Mouse (Mus musculus) B cell, adult 2 months (primary cell): ENCODE measurements around the gene Cog1.

Experiments used
- DNase-seq, 2 experiments: peaks; one replicate each; pipeline ENCODE4 v3.0.0; 2022

The Cog1 gene

DNA sequence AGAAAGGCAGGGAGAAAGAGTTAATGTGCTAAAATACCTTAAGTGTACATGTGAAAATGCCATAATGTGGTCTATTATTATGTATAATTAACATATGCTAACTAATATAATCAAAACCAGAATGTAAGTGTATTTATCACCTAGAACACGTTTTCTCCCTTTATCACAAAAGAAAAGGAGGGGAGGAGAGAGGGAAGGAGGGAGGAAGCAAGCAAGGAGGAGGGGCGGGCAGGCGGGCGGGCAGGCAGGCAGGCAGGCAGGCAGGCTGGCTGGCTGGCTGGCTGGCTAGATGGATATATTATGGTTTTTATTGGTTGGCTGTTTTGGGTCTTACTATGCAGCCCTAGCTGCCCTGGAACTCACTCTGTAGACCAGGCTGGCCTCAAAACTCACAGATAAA lies 20.7 kb downstream of the Cog1 start:
- DNase-seq, result no peak

DNA sequence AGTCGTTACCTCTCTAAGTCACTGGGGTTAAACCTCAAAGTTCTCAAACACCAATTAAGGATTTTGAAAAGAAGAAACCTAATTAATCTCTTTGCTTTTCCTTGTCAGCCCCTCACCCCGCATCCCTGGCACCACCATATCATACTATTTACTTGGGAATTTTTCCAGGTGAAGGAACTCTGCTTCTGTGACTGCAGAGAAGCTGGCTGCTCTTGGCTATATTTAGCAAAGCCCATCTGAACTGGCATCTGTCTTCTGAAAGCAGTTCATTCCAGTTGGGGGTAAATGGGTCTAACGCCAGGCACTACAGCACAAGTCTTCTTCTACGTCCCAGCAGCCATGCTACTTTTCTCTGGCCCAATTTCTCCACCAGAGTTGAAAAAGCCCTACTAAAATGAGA lies 24.6 kb downstream of the Cog1 start:
- no peak for DNase-seq

DNA sequence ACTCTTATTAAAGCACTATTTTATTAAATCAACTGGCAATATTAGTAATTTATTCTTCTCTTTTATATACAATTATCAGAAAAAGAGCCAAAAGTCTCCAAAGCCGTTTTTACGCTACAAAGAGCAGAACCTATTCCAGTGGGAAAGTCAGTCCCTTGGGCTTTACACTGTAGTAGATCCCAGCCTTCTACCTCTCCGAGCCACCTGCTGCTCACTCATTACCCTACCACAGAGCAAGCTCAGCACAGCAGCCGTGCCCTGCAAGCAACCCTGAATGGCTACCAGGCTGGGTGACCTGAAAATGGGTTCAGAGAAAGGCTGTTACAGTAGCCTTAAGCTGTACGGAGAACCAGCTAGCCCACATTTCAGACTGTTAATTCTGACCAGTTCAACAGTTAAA lies 25.6 kb downstream of the Cog1 start:
- DNase-seq, result no peak

DNA sequence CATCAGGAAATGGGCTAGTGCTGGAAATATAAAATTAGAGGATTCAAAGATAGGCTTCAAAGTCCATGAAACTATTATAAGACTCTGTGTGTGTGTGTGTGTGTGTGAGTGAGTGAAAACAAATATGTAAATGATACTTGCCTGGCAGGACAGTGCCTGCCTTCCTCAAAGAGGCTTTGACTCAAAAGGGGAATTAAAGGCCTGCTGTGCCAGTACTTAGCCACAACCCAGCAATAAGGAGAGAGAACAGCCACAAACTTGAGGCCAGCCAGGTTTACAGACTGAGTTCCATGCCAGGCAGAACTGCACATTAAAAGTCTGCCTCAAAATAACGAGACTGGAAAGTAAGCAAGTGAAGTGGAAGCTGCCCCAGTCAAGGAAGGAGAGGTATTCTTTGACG lies 27.9 kb downstream of the Cog1 start:
- no peak for DNase-seq

DNA sequence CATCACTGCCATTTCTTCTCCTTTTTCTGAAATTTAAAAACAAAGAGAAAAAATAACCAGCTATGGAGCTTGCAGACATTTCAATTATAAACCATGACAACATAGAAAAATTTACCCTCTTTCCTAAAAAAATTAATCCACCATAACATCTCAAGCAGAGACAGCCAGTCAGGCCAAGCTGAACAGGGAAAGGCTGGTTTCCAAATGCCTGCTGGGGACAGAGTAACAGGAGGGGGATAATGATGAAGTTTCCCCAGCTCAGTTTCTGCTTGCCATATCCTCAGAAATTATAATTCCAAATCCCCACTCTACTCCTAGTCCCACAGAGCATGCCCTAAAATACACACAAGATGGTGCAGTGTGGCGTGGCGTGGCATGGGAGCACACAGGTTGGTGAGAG lies 28.4 kb downstream of the Cog1 start:
- no peak for DNase-seq

DNA sequence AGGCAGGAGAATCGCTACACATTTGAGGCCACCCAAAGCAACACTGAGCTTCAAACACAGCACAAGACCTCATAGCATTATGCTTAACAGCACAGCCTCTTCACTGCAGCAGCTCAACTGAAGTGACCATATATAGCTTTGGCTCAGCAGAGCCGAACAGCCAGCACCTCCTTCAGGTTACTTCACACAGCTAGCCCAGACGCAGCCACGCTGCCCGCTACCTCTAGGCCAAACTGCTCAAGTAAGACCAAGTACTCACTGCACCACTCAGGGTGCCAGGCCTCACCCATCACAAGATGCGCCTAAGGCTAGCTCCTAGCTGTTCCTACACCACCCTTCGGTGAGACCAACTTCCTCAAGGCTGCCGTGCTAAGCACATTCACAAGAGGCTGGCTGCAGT lies 29.4 kb downstream of the Cog1 start:
- DNase-seq, result no peak

DNA sequence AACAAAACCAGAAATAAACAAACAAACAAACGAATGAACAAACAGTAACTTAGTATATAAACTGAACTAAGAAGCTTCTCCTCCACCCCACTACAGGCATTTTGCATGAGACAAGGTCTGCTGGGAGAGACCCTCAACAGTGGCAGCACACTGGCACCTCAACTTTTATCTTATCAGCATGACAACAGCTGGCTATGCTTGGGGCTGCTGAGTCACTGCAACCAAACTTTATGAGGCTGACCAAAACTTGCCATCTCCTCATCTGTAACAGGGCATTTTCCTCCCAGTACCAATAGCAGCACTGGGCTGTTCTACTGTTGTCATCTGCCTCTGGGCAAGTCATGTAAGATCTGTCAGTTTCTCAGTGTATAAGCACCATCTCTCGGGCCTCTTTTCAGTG lies 32.0 kb downstream of the Cog1 start:
- no peak for DNase-seq

DNA sequence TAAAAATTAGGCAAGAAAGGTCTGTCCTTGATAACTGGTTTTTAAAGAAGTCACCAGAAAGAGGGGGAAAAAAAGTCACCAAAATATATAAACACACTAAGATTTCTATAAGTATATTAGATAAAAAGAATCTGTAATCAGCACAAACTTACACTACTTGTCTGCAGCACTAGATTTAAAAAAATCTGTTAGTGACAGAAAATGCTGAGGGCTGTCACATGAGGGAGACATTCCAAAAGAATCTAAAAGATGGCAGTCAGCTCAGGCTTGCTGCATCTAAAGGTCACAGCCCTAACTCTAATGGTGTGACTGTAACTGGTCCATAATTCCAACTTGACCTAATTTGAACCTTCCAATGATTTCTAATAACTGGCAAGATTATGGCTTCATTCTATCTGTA lies 33.0 kb downstream of the Cog1 start:
- DNase-seq, result no peak

DNA sequence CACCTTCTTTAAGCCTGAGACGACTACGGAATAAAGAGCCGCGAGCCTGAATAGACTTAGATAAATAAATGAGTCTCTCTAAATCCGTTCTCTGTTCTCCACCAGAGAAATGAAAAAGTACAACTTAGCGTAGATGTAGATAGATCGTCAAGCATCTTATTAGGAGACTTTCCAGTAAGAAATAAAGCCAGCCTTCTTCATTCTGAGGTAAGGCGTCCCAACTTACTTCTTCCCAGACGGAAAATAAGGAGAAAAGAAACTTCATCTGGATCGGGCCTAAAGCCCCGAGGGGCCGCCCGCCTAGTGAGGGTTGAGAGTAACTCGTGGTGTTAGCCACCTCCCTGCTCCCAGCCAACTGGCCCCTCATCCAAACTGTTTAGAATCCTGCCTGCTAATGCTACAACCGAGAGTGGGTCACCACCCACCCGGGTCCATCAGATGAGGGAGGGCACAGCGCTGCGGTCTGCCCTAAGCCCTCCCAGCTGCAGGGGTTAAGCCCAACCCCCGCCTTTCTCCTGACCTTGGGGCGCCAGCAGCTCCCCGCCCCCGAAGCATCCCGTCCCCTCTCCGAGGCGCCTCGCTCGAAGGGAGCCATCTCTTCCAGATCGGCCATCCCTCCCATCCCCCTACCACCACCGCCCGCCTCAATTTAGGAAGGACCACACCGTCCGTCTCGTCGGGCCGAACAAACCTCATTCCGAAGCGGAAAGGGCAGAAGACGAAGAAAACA lies 34.1 kb downstream of the Cog1 start:
- DNase-seq, result peak; percentile 46 to 54

DNA sequence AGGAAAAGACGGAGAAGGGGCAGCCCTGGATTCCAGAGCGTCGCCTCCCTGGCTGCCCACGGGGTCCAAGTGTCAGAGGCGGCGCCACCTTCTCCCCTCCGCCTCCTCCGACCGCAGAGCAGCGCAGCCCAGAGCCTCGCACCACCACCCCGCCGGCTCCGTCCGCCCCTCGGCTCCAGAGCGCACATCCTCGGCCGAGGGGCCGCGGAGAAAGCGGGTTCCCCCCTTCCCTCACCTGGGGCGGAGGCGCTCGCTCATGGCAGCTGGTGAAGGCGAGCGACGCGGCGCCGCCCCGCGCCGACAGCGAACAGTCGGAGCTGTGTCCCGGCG lies 34.6 kb downstream of the Cog1 start:
- no peak for DNase-seq

DNA sequence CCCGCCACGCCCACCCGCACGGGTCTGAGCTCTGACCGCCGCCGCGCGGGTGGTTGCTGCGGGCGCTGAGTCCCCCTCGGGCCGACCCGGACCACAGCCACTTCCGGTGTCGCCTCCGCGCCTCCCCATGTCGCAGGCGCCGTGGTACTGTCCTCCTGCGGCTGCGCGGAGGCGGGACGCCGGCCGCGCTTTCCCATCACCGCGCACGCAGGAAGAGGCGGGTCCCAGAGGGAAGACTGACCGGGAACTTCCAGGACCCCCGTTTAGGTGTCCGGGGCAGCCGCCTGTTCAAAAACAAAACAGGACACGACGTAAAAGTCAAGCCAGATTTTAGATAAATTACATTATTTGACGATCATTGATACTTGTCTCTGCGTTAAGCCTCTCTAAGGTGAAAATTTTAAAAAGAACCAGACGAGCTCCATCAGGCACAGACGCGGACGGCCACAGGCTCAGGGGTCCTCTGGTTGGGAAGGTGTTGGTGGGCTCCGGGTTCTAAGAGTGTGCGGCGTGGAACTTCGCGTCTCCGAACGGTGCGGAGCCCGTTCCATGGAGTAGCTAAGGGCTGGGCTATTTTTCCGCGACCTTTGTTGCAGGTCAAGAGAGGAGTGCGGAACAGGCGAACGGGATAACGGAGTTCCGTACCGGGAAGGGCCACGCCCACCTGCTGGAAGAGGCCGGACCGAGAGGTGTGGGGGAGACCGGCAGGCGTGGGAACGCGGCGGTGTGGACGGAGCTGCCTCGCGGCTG lies 35.2 kb downstream of the Cog1 start, which contains the start of the genes Fam104a and D11Wsu47e:
Gene Fam104a, minus strand, starts transcription at position 199 of the 750 bp plus-strand sequence.
Gene D11Wsu47e, plus strand, starts transcription at position 456 of the 750 bp plus-strand sequence.
- peak; percentile 95 for DNase-seq

DNA sequence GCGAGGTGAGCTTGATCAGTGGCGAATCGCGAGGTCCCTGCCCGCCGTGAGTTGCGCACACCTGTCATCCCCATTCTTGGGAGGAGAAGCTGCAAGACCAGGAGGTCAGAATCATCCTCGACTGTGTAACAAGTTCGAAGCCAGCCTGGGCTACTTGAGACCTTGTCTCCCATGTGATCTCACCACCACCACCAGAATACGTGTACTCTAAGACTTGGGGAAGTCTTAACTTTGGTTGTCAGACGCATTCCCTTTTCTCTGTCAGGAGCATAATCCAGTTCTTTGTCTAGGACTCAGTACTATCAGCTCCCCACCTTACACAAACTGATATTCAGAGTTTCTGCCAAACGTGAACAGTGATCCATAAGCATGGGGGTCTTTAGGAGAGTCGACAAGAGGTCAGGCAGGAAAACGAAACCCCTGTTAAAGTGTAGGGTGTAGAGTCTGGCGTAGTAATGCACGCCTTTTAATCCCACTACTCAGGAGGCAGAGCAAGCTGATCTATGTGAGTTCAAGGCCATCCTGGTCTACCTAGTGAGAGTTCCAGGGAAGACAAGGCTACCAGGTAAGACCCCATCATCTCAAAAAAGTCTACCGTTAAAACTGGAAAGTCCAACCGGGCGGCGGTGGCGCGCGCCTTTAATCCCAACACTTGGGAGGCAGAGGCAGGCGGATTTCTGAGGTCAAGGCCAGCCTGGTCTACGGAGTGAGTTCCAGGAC lies 35.9 kb downstream of the Cog1 start:
- DNase-seq, result no peak

DNA sequence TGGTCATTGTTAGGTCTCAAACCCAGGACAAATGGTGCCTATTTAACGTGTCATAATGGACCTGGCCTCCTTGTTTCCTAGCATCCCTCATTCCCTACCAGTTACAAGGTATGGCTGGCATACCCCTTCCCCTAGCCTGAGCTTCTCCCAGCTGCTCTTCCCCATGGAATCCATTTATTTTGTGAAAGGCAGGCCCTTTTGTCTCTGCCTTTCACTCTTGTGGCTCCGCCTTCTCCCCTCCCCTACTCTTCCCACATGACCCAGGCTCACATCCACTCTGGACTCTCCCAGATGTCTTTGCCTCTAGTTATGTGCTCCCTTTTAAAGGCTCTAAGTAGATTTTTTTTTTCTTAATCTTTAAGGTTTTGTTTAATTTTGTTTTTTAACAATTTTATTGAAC lies 38.1 kb downstream of the Cog1 start:
- no peak for DNase-seq

DNA sequence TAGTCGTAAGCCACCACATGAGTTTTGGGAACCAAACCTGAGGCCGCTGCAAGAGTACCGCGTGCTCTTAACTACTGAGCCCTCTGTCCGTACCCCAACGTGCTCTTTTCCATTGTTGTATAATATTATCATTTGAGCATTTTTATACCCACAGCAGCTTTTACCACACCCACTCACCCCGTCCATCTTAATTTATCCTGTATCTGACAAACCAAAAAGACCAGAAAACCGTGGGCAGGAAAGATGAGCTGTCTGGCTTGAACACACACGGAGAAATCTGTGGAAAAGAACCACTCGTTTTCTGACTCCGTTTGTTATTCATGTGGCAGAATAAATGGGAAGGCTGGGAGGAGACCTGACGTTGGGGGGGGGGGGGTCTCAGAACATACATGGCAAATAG lies 41.5 kb downstream of the Cog1 start:
- no peak for DNase-seq

DNA sequence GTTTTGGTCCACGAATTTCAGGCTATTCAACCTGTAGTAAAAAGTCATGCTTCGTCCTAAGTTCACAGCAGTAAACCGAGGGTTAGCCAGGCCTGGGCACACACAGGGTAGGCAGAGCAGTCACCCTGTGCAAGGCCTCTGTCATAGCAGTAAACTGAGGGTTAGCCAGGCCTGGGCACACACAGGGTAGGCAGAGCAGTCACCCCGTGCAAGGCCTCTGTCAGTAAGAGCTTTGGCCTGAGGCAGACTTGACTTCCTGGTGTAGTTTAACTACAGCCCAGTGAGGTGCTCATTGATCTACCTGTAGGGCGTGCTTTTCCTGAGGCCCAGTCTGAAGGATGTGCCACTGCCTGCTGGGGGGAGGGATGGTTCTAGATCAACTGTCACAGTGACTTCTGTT lies 42.3 kb downstream of the Cog1 start:
- no peak for DNase-seq

DNA sequence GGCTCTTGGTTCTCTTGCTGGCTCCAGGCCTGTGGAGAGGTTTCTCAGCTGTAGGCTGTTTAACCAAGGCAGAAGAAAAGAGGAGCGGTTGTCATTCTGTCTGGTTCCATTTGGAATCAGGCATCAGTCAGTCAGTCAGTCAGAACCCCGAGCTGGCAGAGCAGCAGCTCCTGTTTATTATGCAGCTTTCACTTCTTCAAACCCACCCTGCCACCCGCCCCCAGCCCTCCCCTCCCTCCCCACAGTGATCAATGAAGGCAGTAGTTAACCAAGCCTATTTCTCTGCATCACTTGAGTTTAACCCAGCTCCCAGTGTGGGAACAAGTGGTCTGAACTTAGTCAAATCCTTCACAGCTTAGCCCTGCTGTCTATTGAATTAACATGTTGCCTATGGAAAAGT lies 42.9 kb downstream of the Cog1 start:
- DNase-seq, result peak in 1 of 2 experiments; percentile 15

DNA sequence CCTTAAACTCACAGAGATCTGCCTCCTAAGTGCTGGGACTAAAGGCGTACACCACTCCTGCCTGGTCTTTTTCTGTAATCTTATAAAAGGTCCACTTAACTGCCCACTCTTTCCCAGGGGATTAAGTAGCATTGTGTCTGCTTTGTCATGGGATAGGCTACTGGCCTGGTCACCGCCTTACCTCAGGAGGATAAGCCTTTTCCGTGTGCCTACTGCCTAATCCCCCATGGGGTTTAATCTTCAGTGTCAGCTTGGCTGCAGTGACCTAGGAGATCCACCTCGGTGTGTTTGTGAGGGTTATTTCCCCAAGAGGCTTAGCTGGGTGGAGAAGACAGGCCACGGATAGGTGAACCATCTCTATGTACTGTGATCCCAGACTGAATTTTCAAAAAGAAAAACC lies 48.6 kb downstream of the Cog1 start:
- no peak for DNase-seq

DNA sequence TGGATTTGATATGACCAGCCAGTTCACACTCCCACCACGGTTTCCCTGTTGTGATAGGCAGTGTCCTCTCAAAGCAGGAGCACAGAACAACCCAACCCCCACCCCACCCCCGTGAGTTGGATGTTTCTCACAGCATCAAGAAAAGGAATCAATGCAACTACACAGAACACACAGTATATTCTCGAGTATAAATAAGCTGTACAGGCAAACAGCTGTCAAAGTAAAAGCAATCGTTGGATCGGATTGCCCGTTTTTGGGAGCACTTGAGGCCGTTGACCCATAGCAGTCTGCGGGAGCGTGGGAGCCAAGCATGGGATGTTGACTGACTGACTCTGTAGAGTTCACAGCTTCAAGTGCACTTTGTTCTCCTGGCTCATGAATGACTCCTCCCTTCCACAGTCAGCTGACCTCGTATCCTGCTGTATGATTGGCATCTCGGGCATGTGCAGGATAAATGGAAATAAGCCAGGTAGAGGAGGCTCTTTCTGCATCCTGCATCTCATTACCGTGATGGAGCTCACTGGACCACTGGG lies 49.1 kb downstream of the Cog1 start:
- no peak for DNase-seq

DNA sequence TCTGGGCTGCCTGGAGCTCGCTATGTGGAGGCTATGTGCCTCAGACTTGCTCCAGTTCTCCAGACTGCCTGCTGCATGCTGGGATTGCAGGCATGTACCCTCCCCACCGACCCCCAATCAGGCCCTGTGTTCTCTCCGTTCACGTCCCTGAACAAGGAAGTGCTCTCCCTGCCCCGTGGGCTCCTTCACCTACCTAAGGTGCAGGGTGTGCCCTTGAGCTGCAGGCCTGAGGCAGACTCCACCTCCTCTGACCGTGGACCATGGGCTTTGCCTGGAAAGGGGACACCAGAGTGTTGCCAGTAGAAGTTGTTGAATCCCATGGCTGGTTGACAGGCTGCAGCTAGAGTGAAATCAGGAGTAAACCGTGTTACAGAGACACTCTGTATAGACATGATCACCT lies 50.7 kb downstream of the Cog1 start:
- DNase-seq, result no peak

DNA sequence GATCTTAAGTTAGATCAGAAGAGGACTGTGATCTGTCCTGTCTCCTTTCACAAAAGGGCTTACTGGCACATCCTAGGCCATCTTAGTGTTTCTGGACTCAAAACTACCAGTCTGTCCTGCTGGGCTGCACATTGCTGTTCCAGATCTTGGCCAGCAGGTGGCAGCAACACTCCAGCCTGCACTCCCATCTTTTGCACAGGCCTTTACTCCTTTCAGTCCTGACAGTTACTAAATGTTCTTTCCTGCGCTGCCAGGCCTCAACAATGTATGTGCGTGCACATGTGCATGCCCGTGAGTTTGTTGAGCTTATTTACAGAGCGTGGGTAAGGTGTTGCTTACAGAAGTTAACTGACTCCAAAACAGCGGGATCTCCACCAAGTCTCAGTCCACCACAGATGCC lies 54.8 kb downstream of the Cog1 start:
- DNase-seq, result peak; percentile 79 to 81

DNA sequence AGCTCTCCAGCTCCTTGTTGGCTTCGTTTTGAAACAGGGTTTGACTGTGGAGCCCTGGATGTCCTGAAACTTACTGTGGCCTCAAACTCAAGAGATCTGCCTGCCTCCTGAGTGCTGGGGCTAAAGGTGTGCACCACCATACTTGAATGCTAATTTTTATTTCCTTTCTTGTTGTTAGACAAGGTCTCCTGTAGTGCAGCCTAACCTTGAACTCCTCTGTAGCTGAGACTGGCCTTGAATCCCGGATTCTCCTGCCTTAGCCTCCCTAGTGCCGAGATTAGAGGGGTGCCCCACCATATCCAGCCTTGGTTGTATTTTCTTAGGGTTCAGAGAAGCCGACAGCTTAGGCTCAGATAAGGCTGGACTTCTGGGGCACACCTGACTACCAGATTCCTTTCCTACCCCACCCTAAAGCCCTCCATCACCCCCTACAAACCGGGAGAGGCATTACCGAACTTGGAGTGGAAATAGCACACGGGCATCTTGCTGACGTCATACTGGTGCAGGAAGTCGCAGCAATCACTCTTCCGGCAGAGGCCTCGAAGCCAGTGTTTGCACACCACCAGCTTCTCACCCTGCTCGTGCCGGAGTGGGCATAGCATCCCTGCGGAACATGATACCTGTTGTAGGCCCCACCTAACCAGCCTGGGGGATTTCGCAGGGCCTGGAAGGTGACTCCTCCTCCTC lies 57.1 kb downstream of the Cog1 start:
- no peak for DNase-seq

DNA sequence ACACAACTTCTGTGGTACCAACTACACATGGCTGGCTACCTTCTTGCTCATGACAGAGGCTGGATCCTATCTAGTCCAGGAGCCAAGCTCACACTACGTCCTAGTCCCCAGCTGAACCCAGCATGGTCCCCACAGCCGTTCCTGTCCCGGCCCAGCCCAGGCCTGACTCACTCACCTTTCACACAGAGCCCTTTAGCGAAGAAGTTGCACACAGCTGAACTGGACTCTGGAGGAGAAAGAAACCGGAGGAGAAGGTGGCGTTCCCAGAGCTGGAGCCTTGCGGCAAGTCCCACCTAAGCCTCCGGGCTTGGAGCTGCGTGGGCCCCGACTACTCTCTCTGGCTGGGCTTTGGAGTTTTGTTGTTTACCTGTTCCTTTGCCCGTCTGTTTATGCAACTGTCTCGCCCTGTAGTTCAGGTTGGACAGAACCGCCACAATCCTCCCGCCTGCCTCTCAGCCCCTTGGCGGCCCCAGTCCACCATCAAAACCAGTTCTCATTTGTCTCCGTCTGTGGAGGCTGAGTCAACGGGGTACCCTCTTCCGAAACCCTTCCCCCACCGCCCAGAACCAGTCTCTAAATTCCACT lies 59.8 kb downstream of the Cog1 start:
- DNase-seq, result no peak

DNA sequence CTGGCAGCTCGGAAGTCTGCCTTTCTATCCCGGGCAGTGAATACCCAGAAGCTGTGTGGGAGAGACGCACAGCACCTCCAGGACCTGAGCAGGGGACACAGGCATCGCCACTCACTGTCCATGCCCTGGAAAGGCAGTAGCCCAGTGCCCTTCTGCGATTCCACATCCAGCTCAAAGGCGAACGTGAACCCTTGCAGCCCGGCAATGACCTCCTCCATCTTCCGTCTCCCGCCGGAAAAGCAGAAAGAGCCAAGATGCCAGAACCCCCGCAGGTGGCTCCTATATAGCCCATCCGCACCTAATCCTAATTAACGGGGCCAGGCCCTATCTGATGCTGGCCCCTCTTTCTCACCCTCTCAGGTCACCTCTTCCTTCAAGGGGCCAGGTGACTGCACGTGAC lies 60.3 kb downstream of the Cog1 start:
- no peak for DNase-seq
